ENCODE assay signal across 7 mouse cellular contexts in genomic region chr10:28113879-28114278, GRCm38 (mm10). TPM values are rescaled to one million over a fixed set of nuclear protein-coding genes. Genes with fewer than 3 reads are reported as not detected.
DNase-seq lines count a peak whose midpoint lies in the region; ATAC-seq and TF ChIP-seq lines count a peak whose summit lies in the region.

No protein-coding gene starts in this region.

- H3K27ac ChIP-seq in heart, adult 2 months, result peak overlapping the region; percentile 69
- peak overlapping the region; percentile 37 for H3K27ac ChIP-seq in left cerebral cortex, adult 2 months
- H3K27ac ChIP-seq in hindbrain, postnatal 0 days, result no peak overlapping the region

- peak overlapping the region; percentile 30 for H3K4me3 ChIP-seq in heart, adult 2 months
- H3K4me3 ChIP-seq in left cerebral cortex, adult 2 months, result peak overlapping the region; percentile 26; the same call in 1 of the 2 replicates
- H3K4me3 ChIP-seq in hindbrain, postnatal 0 days (ENCODE audit: low read length), result no peak overlapping the region

- DNase-seq in layer of hippocampus, adult 11-12 months (ENCODE audit: low spot score), result peak; percentile 36
- no peak for DNase-seq in layer of hippocampus, adult 9-10 months (ENCODE audit: low spot score)
- peak; percentile 26 to 64 for DNase-seq in heart, adult 2 months
- DNase-seq in left cerebral cortex, adult 2 months (ENCODE audit: extremely low spot score in 1 of 2, low spot score in 2 of 2), result peak; percentile 15 to 54
- DNase-seq in skeletal muscle tissue, adult 2 months (ENCODE audit: low read depth, low spot score), result peak; percentile 14
- no peak for DNase-seq in hindbrain, postnatal 0 days (ENCODE audit: low spot score)

- WGBS in heart, adult 2 months, result 15% methylated on average over 3 of the region's 3 CpGs
- 63% methylated on average over 3 of the region's 3 CpGs for WGBS in hindbrain, postnatal 0 days

- no peaks in the 10 kb centered on the region for H3K27me3 ChIP-seq in heart, adult 2 months (ENCODE audit: control insufficient read depth, insufficient read depth, low read length)
- H3K27me3 ChIP-seq in hindbrain, postnatal 0 days (ENCODE audit: insufficient read depth, low read length), result no peaks in the 10 kb centered on the region

- H3K4me2 ChIP-seq in hindbrain, postnatal 0 days (ENCODE audit: low read depth, low read length), result no peak overlapping the region

- no peak for TF ChIP-seq CTCF in heart, adult 2 months (IDR thresholded peaks at IDR 0.05)
- TF ChIP-seq CTCF in left cerebral cortex, adult 2 months (IDR thresholded peaks at IDR 0.05), result no peak
- TF ChIP-seq CTCF in hindbrain, postnatal 0 days (IDR thresholded peaks at IDR 0.05; ENCODE audit: low read depth), result no peak

- H3K36me3 ChIP-seq in heart, adult 2 months (ENCODE audit: control insufficient read depth, insufficient read depth, low read length), result peaks cover 2% of the 10 kb centered on the region; the same call in 1 of the 2 replicates
- H3K36me3 ChIP-seq in hindbrain, postnatal 0 days (ENCODE audit: insufficient read depth, low read length), result no peaks in the 10 kb centered on the region

- peaks cover 5% of the 10 kb centered on the region for H3K79me2 ChIP-seq in heart, adult 2 months (replicated peaks; ENCODE audit: control insufficient read depth, insufficient read depth, low read length)

- intact Hi-C loops in heart, adult 2 months (cut with DNase I), result loop anchor here (2.0 kb wide), 1 partner anchor 37 kb away; no protein-coding TSS in a partner anchor
- intact Hi-C loops in left cerebral cortex, adult 2 months (cut with DNase I), result loop anchor here (5.0 kb wide), 1 partner anchor 37 kb away; no protein-coding TSS in a partner anchor

- TF ChIP-seq POLR2A in heart, adult 2 months (IDR thresholded peaks at IDR 0.05; ENCODE audit: insufficient read depth, low read depth, low read length), result no peak

- peaks cover 4% of the 10 kb centered on the region for H3K4me1 ChIP-seq in heart, adult 2 months (ENCODE audit: control insufficient read depth, insufficient read depth, low read length)
- no peaks in the 10 kb centered on the region for H3K4me1 ChIP-seq in hindbrain, postnatal 0 days (ENCODE audit: insufficient read depth, low read length)

- no peak for ATAC-seq in hindbrain, postnatal 0 days
- no peak for ATAC-seq in monocyte, adult 5-6 weeks (replicated peaks; ENCODE audit: insufficient number of reproducible peaks, low FRiP score, low TSS enrichment, poor library complexity, severe bottlenecking)

- no peak overlapping the region for H3K9ac ChIP-seq in heart, adult 2 months (ENCODE audit: low read depth, low read length)
- H3K9ac ChIP-seq in hindbrain, postnatal 0 days (replicated peaks; ENCODE audit: low read length), result no peak overlapping the region

- no peaks in the 10 kb centered on the region for H3K9me3 ChIP-seq in hindbrain, postnatal 0 days (ENCODE audit: low read length)

- TF ChIP-seq EP300 in heart, adult 2 months (IDR thresholded peaks at IDR 0.05; ENCODE audit: insufficient read depth, low read depth, low read length), result no peak

RNA-seq across cellular contexts. Expression of gene Ptprk, which starts 39.3 kb away (rescaled TPM):
- total RNA-seq in heart, adult 2 months (2021), result 10 to 100 TPM; 20.0 to 21.0 TPM
- polyA plus RNA-seq in heart, adult 2 months (2012; rRNA removed), result 8.6 and 12.2 TPM in 2 replicates
- total RNA-seq in left cerebral cortex, adult 2 months (2021), result 10 to 100 TPM; 82.2 to 85.5 TPM
- total RNA-seq in hindbrain, postnatal 0 days (2014; rRNA removed), result 49.5 and 49.9 TPM in 2 replicates
- 23.5 and 24.0 TPM in 2 replicates for polyA plus RNA-seq in hindbrain, postnatal 0 days (2015; fragmentation: Nextera tagmentation; extraction: Ambion mirVana)
- total RNA-seq in monocyte, adult 5-6 weeks (2017), result 0.68 TPM in 1 of 3 replicates, not detected in the others

Comparison
In these comparisons a context has a peak if more than half of its experiments do, and no peak if none do; other contexts are left out.
1. DNase-seq: peak in layer of hippocampus, adult 11-12 months (single experiment), heart, adult 2 months (2 of 2), left cerebral cortex, adult 2 months (2 of 2) and skeletal muscle tissue, adult 2 months (single experiment); none in layer of hippocampus, adult 9-10 months (single experiment) and hindbrain, postnatal 0 days (single experiment).
2. RNA of gene Ptprk, which starts 39.3 kb away (total RNA-seq): 82.2 to 85.5 TPM in left cerebral cortex, adult 2 months, 49.5 to 49.9 TPM in hindbrain, postnatal 0 days and 20.0 to 21.0 TPM in heart, adult 2 months; 0.68 TPM in monocyte, adult 5-6 weeks; every median in the first group is over 10 times any median in the second.